Mouse (Mus musculus): ENCODE measurements around the gene Nbas. TPM values are rescaled to one million over a fixed set of nuclear protein-coding genes. Genes with fewer than 3 reads are reported as not detected.

Nbas gene
- total RNA-seq, 2 experiments from 2014 or later, result 15.8 to 17.2 TPM

GRCm38 (mm10) chr12:13389644-13390043 is 120.7 kb downstream of the Nbas start:
- no peak for DNase-seq

DNA sequence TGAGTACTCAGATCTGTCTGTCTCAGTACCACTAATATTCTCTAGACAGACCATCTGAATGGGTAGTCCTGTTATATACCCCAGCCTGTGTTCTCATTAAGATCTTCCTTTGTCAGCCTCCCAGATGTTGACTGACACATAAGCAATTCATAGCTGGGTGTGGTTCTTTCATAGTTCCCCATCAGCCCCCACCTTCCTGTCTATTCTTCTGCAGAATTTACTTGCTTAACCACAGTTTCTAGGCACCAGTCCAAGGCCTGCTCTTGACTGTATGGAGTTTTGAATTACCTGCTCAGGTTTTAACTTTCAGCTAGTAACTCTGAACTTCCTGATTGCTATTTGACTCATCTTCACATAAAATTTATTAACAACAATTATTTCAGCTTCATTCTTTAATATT is 141.3 kb downstream of the Nbas start:
- no peak for DNase-seq

GRCm38 (mm10) chr12:13418651-13419050 is 149.7 kb downstream of the Nbas start:
- DNase-seq, result no peak

DNA sequence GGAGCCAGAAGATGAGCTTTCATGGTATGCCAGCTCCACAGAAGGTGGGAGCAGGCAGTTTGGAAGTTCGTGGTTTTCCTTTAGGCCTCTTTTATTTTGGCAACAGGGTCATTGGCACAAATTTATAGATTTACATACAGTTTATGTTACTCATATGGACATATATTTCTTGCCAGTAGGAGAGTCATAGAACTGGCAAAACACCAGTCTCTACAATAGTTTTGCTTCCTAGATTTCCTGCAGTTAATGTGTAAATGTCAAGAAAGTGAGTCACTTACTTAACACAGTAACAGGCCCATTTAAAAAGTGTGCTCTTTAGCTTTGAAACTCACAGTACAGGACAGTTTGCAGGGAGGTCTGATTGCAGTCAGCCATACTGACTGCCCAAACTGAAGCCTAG is 161.3 kb downstream of the Nbas start:
- no peak for DNase-seq

DNA sequence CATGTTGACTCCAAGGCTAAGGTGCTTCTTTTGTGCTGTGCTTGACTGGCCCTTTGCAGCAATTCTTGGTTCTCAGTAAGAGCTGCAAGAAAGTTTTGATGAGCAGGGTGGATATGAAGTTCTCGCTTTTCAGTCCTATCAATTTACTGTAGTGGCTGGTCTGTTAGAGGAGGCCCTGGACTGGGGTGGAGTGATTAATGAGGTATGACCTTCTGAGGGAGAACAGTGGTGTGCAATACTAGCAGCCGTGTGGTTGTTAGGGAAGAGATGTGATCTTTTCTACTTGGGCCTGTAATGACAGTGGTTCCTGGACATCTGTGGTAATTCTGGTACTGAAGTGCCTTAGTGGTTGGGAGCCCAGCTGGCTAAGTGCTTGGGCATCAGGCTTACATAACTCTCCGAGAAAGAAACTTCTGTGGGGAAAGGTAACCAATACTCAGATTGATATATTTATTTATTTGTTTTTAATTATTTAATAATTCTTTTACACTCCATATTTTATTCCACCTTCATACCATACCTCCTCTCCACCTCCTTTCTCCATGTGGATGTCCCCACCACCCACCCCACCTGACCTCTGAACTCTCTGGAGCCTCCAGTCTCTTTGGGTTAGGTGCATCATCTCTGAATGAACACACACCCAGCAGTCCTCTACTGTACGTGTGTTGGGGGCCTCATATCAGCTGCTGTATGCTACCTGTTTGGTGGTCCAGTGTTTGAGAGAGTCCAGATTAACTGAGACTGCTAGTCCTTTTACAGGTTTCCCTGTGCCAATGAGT is 175.9 kb downstream of the Nbas start:
- no peak for DNase-seq

- DNase-seq, result no peak
Measured at GRCm38 (mm10) chr12:13445486-13446065, 176.6 kb downstream of the Nbas start.

DNA sequence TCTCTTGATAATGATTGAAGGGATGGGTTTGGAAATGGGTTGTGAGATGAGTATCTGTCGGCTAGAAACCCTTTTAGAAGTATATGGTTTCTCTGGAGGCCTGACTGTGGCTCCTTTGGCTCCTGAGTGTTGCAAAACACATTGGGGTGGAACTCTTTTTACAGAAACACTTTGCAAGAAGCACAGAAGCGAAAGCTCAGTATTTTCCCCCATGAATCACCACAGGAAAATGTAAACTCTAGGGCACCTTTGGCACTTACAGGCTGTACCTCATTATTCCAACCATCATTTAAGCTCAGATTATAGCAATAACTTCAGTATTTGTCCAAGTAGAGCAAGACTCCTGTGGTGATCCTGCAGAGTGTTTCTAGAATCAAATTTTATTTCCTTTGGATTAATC is 180.0 kb downstream of the Nbas start:
- no peak for DNase-seq

DNA sequence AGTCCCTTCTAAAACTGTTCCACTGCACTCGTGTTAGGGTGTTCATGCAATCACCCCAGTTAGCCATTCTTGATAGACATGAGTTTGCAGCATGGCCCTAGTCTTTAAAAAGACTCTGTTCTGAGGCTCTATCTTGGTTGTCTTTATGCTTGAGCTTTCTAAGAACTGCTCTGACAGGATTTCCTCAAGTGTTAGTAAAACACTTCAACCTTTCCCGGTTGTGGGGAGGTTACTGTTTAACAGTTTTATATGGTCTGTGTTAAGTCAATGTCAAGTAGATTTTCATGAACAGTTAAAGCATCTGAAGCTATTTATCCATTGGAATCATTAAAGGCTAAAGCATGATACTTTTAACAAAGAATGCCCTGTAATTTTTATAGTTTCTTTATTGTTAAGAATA is 183.1 kb downstream of the Nbas start:
- no peak for DNase-seq

DNA sequence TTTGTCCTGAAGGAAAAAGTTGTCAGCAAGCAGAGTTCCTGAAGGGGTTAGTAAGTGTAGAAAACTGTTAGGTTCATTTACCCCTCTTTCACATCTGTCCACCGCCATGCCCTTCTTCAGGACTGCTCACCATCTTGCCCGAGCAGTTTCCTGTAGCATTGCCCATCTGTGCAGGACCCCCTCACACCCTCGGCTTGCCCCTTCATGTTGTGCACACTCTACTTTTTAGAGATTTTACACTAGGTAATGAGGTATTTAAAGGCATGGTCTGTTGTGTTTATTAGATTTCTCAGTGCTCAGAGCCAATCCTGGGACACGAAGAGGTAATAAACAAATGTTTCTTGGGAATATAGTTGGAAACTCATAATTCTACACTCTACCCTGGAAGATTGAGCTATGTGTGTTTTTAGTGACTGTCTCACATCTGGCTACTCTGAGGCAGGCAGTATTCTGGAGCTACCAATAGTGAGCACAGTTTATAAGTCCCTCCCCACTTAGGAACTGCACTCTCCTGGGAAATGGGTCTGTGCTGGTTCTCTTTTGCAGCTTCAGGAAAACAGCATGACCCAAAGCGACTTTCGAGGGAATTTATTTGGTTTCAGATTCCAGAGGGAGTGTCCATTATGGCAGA is 191.4 kb downstream of the Nbas start:
- no peak for DNase-seq

- no peak for DNase-seq
Measured at GRCm38 (mm10) chr12:13461558-13462153, 192.7 kb downstream of the Nbas start.

DNA sequence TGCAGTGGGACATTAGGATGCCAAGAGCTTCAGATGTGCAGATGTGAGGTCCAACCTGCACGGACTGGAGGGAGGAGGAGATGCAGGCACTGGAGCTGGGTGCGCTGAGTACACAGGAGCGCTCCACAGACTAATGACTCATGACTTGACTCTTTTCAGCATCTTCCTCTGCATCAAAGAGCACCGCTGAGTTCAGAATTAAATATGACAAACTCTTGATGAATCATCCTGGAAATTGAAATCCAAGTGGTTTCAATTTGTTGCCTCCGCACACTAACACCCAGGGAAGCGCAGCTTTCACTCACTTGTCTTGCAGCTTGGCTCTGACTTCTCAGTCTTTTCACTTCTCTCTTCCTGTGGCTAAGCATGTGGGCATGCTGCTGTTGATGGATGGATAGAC is 193.5 kb downstream of the Nbas start:
- DNase-seq, result no peak

DNA sequence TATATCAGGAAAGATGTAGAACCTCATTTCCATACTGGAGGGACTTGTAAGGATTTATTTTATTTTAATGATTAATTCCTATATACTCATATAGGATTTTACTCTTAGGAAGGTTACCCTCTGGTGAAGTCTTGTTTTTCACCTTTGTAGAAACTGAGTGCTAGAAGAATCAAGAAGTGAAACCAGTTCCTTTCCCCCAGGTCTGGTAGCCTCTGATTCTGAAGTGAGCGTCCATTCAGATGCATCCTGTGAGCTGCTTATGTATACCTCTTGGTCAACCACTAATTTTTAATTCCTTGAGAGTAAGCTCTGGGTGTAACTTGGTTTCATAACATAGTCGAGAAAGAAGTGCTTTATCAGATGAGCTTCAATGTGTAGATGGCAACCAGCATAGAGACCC is 196.6 kb downstream of the Nbas start:
- DNase-seq, result no peak

- DNase-seq, result no peak
Measured at GRCm38 (mm10) chr12:13474881-13475280, 205.9 kb downstream of the Nbas start.

GRCm38 (mm10) chr12:13479163-13479562 is 210.2 kb downstream of the Nbas start:
- DNase-seq, result no peak

- DNase-seq, result no peak
Measured at GRCm38 (mm10) chr12:13486278-13486677, 217.3 kb downstream of the Nbas start.

DNA sequence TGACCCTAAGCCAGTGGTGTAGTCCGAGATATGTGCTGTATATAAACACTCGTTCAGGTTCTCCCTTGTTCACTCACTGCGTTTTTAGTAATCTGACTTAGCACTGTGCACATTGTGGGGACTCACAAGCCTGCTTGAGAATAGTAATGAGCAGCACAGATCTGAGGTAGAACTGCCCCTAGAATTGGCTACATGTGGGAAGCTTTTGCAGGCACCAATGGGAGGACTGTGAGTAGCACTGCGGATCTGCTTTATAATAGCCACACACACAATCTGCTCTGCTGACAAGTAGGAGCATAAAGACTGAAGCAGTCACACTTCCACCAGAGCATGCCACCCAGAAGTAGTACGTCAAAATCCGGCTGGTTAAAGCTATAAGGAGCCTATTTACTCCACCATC is 228.3 kb downstream of the Nbas start:
- no peak for DNase-seq

DNA sequence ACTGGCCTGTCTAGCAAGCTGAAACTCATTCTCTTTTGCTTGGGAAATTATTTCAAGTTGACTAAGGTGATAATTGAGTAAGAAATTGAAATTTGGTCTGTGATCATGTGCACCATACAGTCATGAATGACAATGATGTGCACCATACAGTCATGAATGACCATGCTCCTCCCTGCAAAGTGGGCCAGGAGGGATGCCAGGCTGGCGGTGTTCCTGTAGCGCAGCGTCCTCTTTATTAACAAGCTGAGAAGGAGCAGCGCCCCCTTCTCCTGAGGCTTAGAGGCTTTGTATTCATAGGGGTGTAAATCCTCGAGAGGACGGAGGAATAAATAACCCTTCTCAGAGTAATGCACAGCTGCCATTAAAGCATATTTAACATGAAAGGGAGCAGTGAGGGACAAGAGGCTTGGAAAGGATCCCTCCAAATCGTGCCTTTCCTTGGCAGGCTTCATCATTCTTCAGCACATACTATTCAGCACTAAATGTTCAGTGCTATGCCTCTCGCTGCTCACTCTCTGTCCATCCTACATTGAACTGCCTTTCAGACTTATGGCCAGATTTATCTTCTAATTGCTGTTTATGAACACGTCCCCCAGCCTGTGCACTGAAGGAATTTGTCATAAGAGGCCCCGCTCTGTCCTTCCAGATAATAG is 230.4 kb downstream of the Nbas start:
- no peak for DNase-seq

DNA sequence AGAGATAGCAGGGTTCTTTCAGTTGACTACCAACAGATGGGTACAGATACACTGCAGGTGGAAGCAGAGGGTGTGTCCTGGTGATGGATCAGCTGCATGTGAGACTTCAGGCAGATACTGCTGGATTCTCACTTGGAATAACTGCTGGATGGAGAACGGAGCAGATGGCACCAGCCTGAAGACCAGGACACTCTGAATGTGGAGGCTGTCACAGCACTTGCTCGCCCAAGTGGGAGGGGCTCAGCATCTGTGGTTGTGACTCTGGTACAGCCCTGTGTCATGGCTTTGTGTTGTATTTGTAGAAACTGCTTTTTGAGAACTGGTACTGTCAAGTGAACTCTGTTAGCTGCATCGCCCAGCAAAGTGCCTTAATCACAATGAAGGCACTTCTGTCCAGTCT is 231.3 kb downstream of the Nbas start:
- no peak for DNase-seq

DNA sequence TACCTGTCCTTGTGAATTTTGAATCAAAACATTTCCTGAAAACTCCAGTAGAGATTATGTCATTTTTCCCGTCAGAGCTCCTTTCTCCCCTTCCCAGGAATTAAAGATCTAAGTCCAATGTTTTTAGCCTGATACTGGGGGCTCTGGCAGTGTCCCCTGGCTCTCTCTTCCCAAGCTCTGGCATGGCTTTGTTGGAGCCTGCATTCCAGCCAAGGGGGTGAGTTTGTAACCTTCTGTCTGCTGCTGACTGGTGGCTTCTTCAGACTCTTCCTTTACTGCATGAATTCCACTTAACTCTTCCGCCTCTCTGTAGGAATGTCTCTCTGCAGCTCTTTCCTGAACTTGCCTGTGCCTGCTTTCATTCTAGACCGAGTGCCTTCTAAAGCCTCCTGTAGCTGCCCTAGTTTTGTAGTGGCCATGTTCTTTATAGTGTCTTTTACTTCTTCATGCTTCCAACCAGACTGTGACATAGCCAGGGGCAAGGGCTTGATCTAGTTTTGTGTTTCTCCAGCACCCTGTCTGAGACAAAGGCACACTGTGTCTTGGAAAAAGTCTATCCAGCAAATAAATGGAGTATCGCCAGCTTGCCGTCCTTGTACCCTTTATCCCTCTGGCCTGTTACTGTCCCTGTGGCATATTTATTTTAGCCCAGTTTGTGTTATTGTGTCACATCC is 236.0 kb downstream of the Nbas start:
- no peak for DNase-seq

GRCm38 (mm10) chr12:13518082-13518481 is 249.1 kb downstream of the Nbas start:
- DNase-seq, result no peak

- DNase-seq, result no peak
Measured at GRCm38 (mm10) chr12:13519413-13519812, 250.5 kb downstream of the Nbas start.

- DNase-seq, result no peak
Measured at GRCm38 (mm10) chr12:13532731-13533365, 263.9 kb downstream of the Nbas start.
